Mouse (Mus musculus): Measurements from ENCODE around the gene Mrrf. TPM values are rescaled to one million over a fixed set of nuclear protein-coding genes. Genes with fewer than 3 reads are reported as not detected.
"Not testable (repeated sequence)": the region's sequence is repeated elsewhere in the genome, so short reads cannot be mapped to it uniquely, and the experiment has no call there.

Gene Mrrf
- polyA plus RNA-seq, 1 experiment from 2014 or later, result 19.7 TPM

DNA sequence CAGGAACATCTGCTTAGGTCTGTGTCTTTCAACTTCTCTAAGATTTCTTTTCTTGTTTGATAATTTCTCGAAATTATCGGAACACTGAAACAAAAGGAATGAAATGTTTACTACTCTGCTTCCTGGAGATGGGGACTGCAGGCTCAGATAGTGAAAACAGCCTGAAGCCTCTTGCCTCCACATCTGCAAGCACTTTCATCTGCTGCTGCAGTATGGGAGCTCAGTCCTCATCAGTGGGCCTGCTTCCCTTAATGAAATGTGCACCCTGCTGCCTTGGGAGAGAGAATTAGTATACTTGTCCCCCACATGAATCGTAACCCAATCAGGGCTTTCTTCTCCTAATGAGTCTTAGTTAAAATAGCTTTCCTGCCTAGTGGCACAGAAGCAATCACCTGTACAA, 7.1 kb upstream of the Mrrf start:
- DNase-seq (ENCODE audit: low spot score), result no peak

DNA sequence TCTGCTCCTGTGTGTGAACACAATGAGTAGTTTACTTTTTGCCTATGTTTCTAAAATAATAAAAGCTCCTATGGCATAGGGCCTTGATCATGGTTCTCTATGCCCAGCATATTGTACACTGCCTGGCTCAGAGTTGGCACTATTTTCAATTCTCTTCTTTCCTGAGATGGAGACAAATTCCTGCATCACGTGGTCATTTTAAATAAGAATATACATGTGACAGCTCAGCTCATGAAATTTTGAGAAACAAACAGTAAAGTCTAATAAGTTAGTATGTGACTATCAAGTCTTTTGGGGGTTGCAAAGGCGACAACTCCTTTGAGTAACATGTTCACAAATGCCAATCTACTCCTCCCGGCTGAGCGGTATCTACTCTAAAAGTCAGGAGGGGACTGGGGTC, 302 bp upstream of the Mrrf start:
- no peak for DNase-seq (ENCODE audit: low spot score)

DNA sequence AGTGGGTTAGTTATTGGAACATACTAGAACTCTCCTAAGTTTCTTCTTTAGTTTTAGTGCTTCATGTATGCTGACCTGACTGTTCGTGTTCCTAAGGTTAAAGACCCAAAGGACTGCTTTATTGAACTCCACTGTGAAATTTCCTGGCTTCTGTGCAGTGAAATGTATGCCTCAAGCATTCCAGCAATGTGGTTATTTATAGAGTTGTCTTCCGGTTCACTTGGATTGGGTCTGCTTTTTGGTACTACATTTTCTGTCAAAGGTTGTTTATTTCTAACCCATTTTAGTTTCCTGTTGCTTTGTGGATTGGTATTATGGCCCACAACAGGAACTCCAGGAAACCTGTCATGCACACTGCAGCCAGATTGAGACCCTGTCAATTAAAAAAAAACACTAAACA, 2.9 kb downstream of the Mrrf start:
- no peak for DNase-seq (ENCODE audit: low spot score)

DNA sequence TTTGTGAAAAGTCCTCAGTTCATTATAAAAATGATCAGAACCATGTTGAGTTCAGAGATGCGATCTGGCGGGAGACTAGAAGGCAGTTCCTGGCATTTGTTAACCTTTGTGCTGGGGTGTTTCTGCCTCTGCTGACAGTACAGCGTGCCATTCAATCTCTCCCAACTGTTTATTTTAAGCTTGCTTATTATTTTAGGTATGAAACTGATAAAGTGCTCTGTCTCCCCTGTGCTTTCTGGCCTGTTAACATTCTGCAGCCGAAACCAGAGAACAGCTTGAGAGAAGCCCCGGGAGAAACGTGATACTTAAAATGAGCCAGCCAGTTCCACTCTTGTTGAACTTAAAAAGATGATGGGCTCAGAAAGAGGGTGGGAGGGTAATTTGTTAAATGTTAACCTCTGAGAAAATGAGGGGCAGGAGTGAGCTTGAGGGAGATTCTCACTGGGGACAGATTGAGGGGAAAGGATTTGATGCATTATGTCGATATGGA, 12.7 kb downstream of the Mrrf start:
- no peak for DNase-seq (ENCODE audit: low spot score)

DNA sequence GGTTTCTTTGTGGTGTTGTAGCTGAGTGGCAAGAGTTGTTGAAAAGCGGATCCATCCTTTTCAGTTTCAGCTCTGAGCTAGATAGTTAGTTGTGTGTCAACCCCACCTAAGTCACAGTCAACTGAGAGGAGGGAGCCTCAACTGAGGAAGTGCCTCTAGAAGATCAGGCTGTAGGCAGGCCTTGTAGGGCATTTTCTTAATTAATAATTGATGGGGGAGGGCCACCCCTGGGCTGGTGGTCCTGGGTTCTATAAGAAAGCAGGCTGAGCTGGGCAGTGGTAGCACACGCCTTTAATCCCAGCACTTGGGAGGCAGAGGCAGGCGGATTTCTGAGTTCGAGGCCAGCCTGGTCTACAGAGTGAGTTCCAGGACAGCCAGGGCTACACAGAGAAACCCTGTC, 16.2 kb downstream of the Mrrf start:
- not testable (repeated sequence) for DNase-seq (ENCODE audit: low spot score)

DNA sequence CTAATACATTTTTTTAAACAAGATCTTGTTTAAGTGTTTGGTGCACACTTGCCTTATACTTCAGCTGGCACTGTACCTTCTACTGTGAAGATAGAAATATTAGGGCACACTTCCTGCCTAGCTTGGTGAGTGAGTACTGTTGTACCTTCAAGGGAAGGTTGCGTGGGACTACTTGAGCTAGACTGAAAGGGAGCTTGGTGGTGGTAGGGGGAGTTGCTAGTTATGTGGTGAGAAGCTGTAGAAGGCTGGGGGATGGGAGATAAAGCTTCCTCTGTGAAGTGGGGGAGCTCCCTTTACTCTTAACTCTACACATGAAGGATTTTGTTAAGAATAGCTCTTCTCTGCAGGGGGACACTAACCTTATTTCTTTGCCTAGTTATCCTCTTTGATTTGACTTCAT, 21.3 kb downstream of the Mrrf start:
- peak; percentile 63 for DNase-seq (ENCODE audit: low spot score)

DNA sequence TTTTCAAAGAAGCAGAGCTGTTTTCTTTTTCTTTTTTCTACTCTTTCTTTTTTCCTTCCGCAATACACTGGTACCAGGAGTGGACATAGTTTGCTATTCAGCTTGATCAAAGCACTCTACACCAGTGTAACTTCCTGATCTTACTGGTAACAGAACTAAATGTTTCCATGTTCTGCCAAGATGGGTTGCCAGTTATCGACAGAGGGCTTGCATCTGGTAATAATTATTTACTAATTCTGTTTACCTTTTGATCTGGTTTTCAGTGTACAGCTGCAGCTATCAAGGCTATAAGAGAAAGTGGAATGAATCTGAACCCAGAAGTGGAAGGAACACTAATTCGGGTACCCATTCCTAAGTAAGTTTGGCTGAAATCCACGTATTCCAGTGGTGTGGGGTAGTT, 23.1 kb downstream of the Mrrf start:
- no peak for DNase-seq (ENCODE audit: low spot score)

DNA sequence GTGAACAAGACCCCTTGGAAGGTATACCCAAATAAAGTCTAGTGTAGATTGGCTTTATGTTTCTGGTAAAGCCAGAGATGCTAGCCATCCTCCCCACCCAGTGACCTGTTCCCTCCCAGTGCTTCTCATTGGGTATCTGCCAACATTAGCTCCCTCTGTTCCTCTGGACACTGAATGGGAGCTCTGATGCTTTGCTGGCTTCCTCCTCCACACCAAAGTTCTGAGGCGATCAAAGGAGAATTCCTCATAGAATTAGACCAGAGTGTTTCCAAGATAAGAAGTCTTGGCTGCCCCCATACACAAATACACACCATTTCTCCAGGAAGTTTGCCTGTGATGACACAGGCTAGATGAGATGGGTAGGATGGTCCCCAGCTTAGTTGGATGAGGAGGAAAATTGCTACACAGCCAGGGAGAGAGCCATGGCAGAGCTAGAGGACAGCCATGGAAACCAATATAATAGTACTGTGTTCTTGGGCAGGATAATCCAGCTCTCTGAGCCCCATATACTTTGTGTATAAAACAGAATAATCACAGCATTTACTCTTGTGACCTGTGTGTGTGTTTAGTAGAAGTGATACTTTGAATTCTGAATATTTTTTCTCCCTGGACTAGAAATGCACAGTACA, 31.9 kb downstream of the Mrrf start:
- no peak for DNase-seq (ENCODE audit: low spot score)

DNA sequence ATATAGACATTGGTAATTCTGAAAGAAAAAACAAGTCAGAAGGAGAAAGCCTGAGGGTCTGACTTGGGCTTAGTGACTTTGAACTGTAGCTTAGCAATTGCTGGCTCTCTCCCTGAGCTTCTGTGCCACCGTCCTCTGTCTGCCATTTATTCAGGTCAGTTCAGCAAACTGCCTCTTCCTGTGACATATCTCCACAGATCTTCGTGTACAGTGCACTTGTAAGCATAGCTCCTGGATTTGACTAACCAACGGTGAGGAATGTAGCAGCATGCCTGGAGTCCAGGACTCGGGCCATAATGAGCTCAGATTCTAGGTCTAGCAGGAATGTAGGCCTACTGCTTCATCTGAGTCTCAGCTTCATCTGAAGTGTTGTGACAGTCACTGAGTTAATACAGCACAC, 33.0 kb downstream of the Mrrf start:
- peak; percentile 28 for DNase-seq (ENCODE audit: low spot score)

DNA sequence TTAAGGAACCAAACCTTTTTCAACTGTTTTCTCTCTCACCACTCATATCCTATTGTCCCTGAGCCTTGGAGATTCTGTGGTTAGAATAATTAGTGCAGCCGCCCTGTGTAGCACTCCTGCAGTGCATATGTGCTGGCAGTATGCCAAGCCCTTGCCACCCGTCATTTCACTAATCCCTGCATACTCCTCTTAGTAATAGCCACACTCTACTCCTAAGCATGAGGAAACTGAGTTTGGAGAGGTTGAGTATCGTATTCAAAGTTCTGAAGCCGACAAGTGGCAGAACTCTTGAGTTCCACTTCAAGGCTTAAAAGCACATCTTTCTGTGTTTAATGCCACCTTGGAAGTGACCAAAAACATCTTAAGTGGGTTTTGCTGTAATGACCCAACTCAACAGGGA, 35.9 kb downstream of the Mrrf start:
- no peak for DNase-seq (ENCODE audit: low spot score)

DNA sequence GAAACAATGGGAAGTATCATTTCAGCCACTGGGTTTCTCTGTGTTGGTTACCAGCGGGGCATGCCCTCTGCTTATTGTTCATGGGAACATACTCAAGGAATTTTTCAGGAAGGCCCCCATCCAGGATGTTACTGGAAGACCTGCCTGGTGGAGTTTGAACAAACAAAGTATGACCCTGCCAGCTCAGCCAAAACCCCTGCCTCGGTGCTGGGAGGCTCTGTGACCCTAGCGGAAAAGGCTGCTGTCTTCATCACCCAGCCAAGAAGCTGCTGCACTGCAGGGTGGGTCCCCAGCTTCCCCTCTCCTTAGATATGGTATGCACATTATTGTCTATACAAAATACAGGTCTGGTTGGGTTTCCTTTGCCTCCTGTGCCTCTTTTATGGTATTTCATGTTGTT, 36.4 kb downstream of the Mrrf start:
- DNase-seq (ENCODE audit: low spot score), result no peak

DNA sequence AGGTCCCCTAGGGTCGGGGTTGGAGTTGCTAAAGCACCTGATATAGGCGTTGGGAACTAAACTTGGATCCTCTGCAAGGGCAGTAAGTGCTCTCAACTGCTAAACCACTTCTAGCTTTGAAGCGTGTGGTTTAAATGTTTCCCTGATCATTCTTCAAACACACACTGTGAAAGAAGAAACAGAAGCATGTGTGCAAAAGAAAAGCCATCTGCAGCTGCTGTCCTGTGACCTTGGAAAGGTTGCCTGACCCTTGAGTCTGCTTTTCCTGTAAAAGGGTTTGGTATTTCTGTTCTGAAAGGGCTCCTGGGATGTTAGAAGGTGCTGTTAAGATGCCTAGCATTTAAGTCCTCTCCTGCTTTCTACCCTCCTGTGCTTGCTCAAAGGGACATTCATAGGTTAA, 43.3 kb downstream of the Mrrf start:
- DNase-seq (ENCODE audit: low spot score), result no peak

DNA sequence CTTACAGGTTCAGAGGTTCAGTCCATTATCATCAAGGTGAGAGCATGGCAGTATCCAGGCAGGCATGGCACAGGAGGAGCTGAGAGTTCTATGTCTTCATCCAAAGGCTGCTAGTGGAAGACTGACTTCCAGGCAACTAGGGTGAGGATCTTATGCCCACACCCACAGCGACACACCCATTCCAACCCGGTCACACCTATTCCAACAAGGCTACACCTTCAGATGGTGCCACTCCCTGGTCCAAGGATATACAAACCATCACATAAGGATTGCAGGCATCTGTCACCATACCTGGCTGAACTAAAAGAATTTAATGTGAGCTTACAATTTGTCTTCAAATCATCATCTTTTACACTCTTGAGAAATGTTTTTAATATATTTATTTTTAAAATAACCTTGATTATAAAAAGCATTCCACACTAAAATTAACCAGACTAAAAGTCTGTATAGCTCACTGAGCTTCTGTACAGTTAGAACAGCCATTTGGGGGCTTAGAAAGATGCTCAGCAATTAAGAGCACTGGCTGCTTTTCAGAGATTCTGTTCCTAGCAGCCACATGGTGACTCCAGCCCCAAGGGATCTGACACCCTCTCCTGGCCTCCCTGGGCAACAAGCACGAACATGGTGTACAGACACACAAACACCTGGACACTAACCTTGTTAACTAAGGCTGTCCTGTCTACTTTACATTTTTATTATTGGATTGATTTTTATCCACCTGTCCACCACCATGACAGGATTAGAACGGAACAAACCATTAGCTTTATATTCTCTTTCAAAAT, 45.6 kb downstream of the Mrrf start:
- DNase-seq (ENCODE audit: low spot score), result not testable (repeated sequence)

DNA sequence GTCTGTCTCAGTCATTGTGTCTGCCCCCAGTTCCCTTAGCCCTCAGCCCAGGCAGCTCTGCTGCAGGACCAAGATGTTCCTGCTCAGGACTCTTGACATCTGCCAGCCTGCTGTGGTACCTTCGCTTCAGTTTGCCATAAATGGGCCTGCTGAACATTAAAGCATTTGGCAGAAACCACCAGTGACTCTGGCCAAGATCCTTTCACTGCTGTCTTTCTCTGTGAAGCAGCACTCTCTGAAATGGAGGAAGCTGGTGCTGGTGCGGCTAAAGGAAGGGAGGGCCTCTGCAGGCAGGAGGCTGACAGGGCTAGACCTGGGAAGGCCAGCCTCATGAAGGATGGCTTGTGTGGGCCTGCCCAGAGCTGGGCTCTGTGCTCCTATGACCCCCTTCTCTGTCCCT, 47.1 kb downstream of the Mrrf start:
- DNase-seq (ENCODE audit: low spot score), result no peak

DNA sequence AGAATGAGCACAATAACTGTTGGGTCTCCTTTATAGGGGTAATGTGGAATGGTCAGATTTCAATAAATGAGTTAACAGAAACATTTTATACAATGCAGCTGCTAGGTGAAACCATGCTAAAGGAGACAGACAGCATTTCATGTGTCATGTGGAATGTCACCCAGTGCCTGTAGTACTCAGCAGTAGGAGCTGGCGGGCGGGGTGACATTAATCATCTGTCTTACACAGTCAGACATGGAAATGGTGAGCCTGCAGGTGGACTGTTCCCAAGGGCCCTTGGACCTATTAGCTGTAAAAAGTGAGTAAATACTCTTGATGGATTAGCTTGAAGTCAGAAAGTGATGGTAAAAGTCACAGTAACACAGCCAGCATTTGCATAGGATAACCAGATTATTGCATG, 48.0 kb downstream of the Mrrf start:
- no peak for DNase-seq (ENCODE audit: low spot score)

DNA sequence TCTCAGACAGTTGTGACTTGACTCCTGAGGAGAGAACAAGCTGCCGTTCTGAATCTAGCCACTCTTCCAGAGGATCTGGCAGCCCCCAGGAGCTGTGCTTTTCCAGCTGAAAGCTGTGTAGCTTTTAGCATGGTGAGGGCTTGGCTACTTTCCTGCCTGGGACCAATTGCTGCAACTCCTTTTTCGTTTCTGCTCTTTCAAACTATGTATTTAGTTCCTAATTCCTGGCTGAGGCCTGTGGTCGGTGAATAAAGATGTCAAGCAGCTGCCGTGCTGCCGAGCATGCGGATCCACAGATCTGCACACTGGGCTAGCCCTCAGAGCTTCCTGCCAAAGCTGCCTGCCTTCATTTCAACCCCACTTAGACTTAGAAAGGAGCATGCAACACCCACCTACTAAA, 48.7 kb downstream of the Mrrf start:
- no peak for DNase-seq (ENCODE audit: low spot score)

DNA sequence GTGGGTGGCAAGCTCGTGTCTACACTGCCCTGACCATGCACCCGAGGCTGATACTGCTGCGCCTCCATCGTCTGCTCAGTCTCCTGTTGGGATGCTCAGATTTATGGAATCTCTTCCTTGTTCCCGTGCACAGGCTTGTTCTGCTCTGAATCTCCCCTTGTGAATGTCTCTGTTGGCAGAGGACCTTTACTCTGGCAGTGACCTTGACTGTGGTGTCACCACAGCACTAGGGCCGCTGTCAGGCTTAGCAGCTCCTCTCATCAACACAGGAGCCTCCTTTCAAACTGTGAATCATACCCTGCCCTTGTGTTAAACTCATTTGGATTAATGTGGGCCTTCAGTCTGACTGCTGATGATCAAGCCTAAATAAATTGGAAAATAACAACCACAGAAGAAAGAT, 53.0 kb downstream of the Mrrf start:
- not testable (repeated sequence) for DNase-seq (ENCODE audit: low spot score)

DNA sequence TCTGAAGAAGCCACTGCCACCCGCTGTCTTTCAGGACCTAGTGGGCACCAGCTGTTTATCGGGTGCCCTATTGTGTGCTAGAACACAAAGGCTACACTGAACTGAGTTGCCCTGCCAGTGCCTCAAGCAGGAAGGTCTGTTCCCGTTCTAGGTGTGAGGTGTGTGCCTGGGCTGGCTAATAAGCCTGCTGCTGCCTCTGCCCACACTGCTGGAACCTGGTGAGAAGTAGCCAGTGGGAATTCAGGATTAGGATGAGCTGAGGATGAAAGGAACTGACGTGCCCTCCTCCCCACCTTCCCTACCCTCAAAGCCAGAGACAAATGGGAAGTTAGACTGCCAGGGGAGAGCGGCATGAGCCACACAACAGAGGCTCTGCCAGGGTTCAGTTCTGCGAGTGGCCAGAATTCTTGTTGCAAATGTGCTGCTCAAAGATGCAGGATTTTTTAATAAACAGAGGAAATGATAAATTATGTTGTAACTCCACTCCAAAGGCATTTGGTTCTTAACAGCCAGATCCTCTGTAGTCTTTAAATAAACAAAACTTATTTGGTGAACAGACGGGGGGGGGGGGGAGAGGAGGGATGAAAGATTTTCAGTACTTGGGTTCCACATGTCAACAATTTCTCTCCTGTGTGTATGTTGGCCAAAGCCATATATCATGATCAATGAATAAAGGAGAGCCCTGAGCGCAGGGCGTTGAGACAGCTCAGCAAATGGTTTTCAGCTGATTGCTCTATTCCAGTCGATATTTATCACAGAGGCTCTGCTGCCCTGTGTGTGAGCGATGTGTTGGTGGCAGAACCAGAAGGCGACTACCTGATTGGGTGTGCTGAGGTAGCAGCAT, 55.1 kb downstream of the Mrrf start:
- no peak for DNase-seq (ENCODE audit: low spot score)

DNA sequence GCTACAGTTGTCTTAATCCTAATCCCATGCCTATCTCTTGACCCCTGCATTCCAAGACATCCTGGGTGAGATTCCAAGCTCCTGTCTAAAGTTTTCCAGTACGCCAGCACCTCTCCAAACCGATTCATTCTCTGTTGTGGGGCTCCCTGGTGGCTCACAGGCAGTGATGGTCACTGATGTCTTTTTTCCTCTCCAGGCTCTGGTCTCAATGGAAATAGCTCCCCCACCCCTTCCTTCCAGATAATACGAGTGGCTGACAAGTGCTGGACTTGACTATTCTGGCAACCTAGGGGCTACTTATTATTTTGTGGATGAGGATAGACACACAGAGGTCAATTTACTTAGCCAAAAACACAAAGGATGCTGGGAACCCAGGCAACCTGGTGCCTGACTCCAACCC, 60.8 kb downstream of the Mrrf start:
- DNase-seq (ENCODE audit: low spot score), result no peak

DNA sequence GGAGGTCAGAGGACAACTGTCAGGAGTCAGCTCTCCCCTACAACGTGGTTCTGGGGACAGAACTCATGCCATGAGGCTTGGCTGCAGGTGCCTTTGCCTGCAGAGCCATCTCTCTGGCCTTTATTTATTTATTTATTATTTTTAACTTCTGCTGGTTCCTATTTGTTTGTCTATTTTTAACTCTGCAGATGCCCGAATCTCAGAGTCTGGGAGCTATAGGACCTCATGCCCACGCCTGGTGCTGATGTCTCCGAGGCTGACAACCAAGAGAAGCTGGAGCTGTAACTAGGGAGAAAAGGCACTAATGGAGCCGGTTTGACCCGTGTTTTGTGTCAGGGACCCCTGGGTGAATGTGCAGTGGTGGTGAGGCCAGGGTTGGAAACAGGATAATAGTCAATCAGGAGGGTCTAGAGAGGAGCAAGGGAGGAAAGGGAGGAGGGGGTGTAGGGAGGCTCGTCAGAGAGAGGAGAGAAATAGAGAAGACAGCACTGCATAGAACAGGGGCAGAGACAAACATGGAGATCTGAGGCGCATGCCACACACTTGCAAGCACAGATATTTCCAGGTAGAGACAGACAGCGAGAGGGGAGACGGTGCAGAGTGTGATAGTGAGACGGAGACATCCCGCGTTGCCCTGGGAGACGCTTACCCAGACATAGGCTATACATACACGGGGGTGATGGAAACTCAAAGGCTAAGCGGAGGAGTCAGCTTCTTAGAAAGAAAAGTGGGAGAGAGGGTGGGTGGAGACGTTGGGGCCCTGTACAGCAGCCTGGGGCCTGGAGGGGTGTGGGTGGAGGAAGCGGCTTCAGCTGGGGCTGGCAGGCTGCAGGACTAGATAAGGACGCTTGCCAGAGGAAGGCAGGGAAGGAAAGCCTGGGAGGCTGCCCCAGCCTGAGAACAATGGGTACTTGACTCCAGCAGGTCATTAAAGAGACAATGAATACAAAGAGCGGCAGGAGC, 62.0 kb downstream of the Mrrf start:
- DNase-seq (ENCODE audit: low spot score), result no peak

DNA sequence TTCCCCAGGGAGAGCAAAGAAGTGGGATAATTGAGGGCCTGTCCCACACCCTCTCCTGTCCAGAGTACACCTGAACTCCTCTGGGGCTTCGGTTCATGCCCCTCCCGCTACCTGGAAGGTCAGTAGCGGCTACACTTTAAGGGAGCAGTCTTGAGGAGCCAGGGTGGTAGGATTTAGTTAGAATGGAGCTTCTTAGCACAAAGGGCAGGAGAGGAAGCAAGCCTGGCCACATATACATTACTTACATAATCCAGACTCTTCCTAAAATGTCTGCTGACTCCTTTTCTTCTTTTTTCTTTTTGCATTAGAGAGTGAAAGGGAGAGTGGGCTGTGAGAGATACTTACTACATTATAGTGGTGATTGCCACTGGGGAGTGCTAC, 62.7 kb downstream of the Mrrf start:
- no peak for DNase-seq (ENCODE audit: low spot score)
